Mouse (Mus musculus) myocyte (in vitro differentiated cells): ENCODE results near the gene Cdiptos.

Experiments
- E2F4 ChIP-seq: IDR thresholded peaks from one replicate; pipeline ENCODE4 v1.6.1; 2011; ENCODE audit warnings: mild to moderate bottlenecking, control low read depth, moderate library complexity; ENCODE audit not compliant: insufficient read depth
- MAX ChIP-seq: IDR thresholded peaks from one replicate; pipeline ENCODE4 v1.6.1; 2011; ENCODE audit warnings: low read depth, mild to moderate bottlenecking, control low read depth
- MYOD1 ChIP-seq, 3 experiments: IDR thresholded peaks; one replicate each; pipeline ENCODE4 v1.6.1; 2011; ENCODE audit warnings: control low read depth in 2 of 3, low read depth in 2 of 3, mild to moderate bottlenecking in 2 of 3, moderate library complexity in 1 of 3; ENCODE audit not compliant: insufficient read length in 2 of 3, control insufficient read depth in 1 of 3
- POLR2A ChIP-seq: IDR thresholded peaks from one replicate; pipeline ENCODE4 v1.6.1; 2011; ENCODE audit warnings: low read depth, mild to moderate bottlenecking, control low read depth, moderate library complexity; ENCODE audit not compliant: insufficient read length
- TCF12 ChIP-seq: IDR thresholded peaks from one replicate; pipeline ENCODE4 v1.6.1; 2011; ENCODE audit warnings: mild to moderate bottlenecking, control low read depth; ENCODE audit not compliant: poor library complexity, insufficient read depth, severe bottlenecking
- TCF3 ChIP-seq: IDR thresholded peaks from one replicate; pipeline ENCODE4 v1.6.1; 2011; ENCODE audit warnings: low read depth, control low read depth; ENCODE audit not compliant: insufficient read length

DNA sequence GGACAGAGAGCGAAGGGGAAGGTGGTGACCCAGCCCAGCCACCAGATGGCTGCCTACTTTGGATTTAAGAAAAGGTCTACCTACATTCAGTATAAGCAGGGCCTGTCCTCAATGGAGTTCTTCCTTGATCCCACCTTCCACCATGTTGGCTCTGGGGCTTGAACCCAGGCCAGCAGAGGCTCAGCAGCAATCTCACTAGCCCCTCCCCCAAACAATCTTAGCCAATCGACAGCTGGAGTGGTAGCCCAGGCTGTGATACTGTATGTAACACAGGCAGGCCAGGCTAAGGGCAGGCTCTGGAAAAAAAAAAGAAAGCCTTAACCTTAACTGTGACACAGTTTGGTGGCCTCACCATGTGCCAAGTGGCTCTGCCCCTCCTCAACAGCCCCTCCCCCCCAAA is 35.8 kb upstream of the Cdiptos start:
- no peak for TF ChIP-seq POLR2A
- no peak for TF ChIP-seq TCF12
- no peak for TF ChIP-seq MYOD1 (IDR thresholded peaks at IDR 0.05; ENCODE audit: control insufficient read depth in 1 of 3, insufficient read length in 2 of 3, low read depth in 2 of 3)
- TF ChIP-seq MAX: no peak
- no peak for TF ChIP-seq TCF3
- TF ChIP-seq E2F4: no peak
